11 mouse cellular contexts compared by ENCODE assay signal in the genomic region with DNA sequence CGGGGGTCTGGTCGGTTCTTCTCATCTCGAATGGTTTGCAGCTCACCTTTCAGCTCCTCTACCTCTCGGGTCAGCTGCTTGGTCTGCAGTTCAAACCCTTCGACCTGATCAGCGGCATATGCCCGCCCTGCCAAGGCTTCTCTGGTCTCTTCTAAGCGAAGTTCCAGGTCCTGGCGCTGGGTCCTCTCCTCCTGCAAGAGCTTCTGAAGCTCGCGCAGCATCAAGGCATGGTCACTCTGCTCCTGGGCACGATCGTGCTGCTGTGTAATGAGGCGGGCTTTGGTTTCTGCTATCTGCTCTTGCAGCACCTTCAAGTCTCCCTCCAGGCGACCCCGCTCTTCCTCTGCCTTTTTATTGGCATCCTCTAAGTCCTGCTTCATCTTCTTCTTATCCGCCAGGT. TPM values are rescaled to one million over a fixed set of nuclear protein-coding genes. Genes with fewer than 3 reads are reported as not detected.
DNase-seq lines count a peak whose midpoint lies in the region; ATAC-seq and TF ChIP-seq lines count a peak whose summit lies in the region.
"Had no signal": no experiment of that assay in that cellular context is flagged by ENCODE, and none has a peak within 500 bp of the region (broad histone marks: within the 10 kb centered on the region; RNA-seq: fewer than 3 reads in every experiment).

No protein-coding gene starts in this region.

- no peak overlapping the region for H3K27ac ChIP-seq in heart, embryonic 13.5 days (replicated peaks)
- H3K27ac ChIP-seq in ES-E14 (ENCODE audit: insufficient read depth, low read depth, low read length, poor library complexity, severe bottlenecking): no peak overlapping the region
- no peak overlapping the region for H3K27ac ChIP-seq in forebrain, embryonic 15.5 days (replicated peaks)
- no peak overlapping the region for H3K27ac ChIP-seq in liver, embryonic 15.5 days (replicated peaks)

- peak overlapping the region; percentile 97 for H3K4me2 ChIP-seq in heart, embryonic 13.5 days
- H3K4me2 ChIP-seq in forebrain, embryonic 15.5 days (replicated peaks): peak overlapping the region; percentile 92
- H3K4me2 ChIP-seq in liver, embryonic 15.5 days: peak overlapping the region; percentile 97

- peaks cover 58% of the 10 kb centered on the region for H3K4me1 ChIP-seq in heart, embryonic 13.5 days
- H3K4me1 ChIP-seq in ES-E14 (ENCODE audit: control insufficient read depth in 2 of 2, insufficient read depth in 2 of 2, low read length in 2 of 2, poor library complexity in 1 of 2): peaks cover 2 to 7% of the 10 kb centered on the region in 2 experiments; a peak in 1 of 4 replicates
- peaks cover 43% of the 10 kb centered on the region for H3K4me1 ChIP-seq in forebrain, embryonic 15.5 days
- H3K4me1 ChIP-seq in liver, embryonic 15.5 days (replicated peaks): peaks cover 58% of the 10 kb centered on the region

- no peaks in the 10 kb centered on the region for H3K9me3 ChIP-seq in heart, embryonic 13.5 days
- no peaks in the 10 kb centered on the region for H3K9me3 ChIP-seq in ES-E14 (ENCODE audit: control insufficient read depth, insufficient read depth, low read depth, low read length)
- H3K9me3 ChIP-seq in forebrain, embryonic 15.5 days: no peaks in the 10 kb centered on the region
- H3K9me3 ChIP-seq in liver, embryonic 15.5 days (replicated peaks): no peaks in the 10 kb centered on the region

- peak overlapping the region; percentile 74 for H3K4me3 ChIP-seq in heart, embryonic 13.5 days
- H3K4me3 ChIP-seq in ES-E14 (ENCODE audit: insufficient read depth in 1 of 2, low read depth in 1 of 2, low read length in 2 of 2, poor library complexity in 1 of 2, severe bottlenecking in 1 of 2): peak overlapping the region; percentile 82 to 94; a peak in 3 of 4 replicates
- H3K4me3 ChIP-seq in forebrain, embryonic 15.5 days: peak overlapping the region; percentile 69
- peak overlapping the region; percentile 79 for H3K4me3 ChIP-seq in liver, embryonic 15.5 days (replicated peaks)

- H3K27me3 ChIP-seq in heart, embryonic 13.5 days (replicated peaks): no peaks in the 10 kb centered on the region
- no peaks in the 10 kb centered on the region for H3K27me3 ChIP-seq in forebrain, embryonic 15.5 days
- no peaks in the 10 kb centered on the region for H3K27me3 ChIP-seq in liver, embryonic 15.5 days
- H3K27me3 ChIP-seq: Patski had no signal

- H3K9ac ChIP-seq in heart, embryonic 13.5 days: peak overlapping the region; percentile 89
- peak overlapping the region; percentile 81; the same call in 1 of the 2 replicates for H3K9ac ChIP-seq in ES-E14 (ENCODE audit: insufficient read depth, low read depth, low read length, poor library complexity, severe bottlenecking)
- H3K9ac ChIP-seq in forebrain, embryonic 15.5 days (replicated peaks): peak overlapping the region; percentile 63; the same call in 1 of the 2 replicates
- peak overlapping the region; percentile 86 for H3K9ac ChIP-seq in liver, embryonic 15.5 days

- in situ Hi-C loops in ES-E14 (cut with MboI; ENCODE audit: low sequenced_read_pairs in 2 of 2, unreplicated experiment in 2 of 2): no loop called here

- peaks cover 45% of the 10 kb centered on the region for H3K36me3 ChIP-seq in heart, embryonic 13.5 days
- peaks cover 10% of the 10 kb centered on the region for H3K36me3 ChIP-seq in ES-E14 (ENCODE audit: control insufficient read depth, insufficient read depth, low read length, poor library complexity, severe bottlenecking)
- peaks cover 41% of the 10 kb centered on the region for H3K36me3 ChIP-seq in forebrain, embryonic 15.5 days
- peaks cover 42% of the 10 kb centered on the region for H3K36me3 ChIP-seq in liver, embryonic 15.5 days (replicated peaks)

- ATAC-seq in heart, embryonic 13.5 days (ENCODE audit: extremely low read depth, insufficient number of reproducible peaks, low FRiP score, low TSS enrichment): no peak
- ATAC-seq in forebrain, embryonic 15.5 days (replicated peaks): no peak
- no peak for ATAC-seq in liver, embryonic 15.5 days (ENCODE audit: insufficient read depth)
- ATAC-seq in activated CD4-positive, CD25-positive, alpha-beta regulatory T cell, adult 4 months: no peak
- ATAC-seq in megakaryocyte-erythroid progenitor cell, adult 5-6 weeks (replicated peaks; ENCODE audit: low FRiP score, low TSS enrichment, poor library complexity, severe bottlenecking): no peak
- ATAC-seq: Patski had no signal

- no peak for DNase-seq in heart, adult 8-10 months (ENCODE audit: low spot score)
- DNase-seq in ES-E14 (ENCODE audit: low read depth, low spot score): no peak
- no peak for DNase-seq in right cerebral cortex, postnatal 4 days
- DNase-seq: thymus, adult 2 months had no signal

- 74% methylated on average over 17 of the region's 17 CpGs for WGBS in heart, embryonic 13.5 days
- WGBS in forebrain, embryonic 15.5 days: 81% methylated on average over 17 of the region's 17 CpGs
- 73% methylated on average over 17 of the region's 17 CpGs for WGBS in liver, embryonic 15.5 days (ENCODE audit: insufficient replicate concordance)

TF ChIP-seq in ES-E14, 5 proteins besides CTCF, POLR2A, EP300 and RAD21:
- TF ChIP-seq MAFK (IDR thresholded peaks at IDR 0.05; ENCODE audit: insufficient read depth, low read depth, low read length) (no peak), HCFC1 (IDR thresholded peaks at IDR 0.05; ENCODE audit: borderline replicate concordance, insufficient read depth, low read length) (no peak), CHD2 (IDR thresholded peaks at IDR 0.05; ENCODE audit: low read depth, low read length) (no peak), ZNF384 (IDR thresholded peaks at IDR 0.05; ENCODE audit: low read depth, low read length) (no peak)
TF ChIP-seq in ES-E14: peak in this region for 0.

RNA-seq across cellular contexts. Expression of a gene that starts 3.0 kb away (rescaled TPM):
- 231 and 250 TPM in 2 replicates for polyA plus RNA-seq in heart, embryonic 13.5 days (2015; fragmentation: Nextera tagmentation; extraction: Ambion mirVana)
- 100 to 1,000 TPM; 135 to 166 (median 152) TPM for total RNA-seq in heart, adult 8-10 months (2022)
- total RNA-seq in ES-E14 (2012; rRNA removed): 70.1 and 81.1 TPM in 2 replicates
- 414 and 439 TPM in 2 replicates for polyA plus RNA-seq in forebrain, embryonic 15.5 days (2015; fragmentation: Nextera tagmentation; extraction: Ambion mirVana)
- 406 and 425 TPM in 2 replicates for polyA plus RNA-seq in liver, embryonic 15.5 days (2015; fragmentation: Nextera tagmentation; extraction: Ambion mirVana)
- 10 to 100 TPM; 57.7 to 57.8 TPM for polyA plus RNA-seq in activated CD4-positive, CD25-positive, alpha-beta regulatory T cell, adult 4 months (2017; shearing (Covaris generic))
- total RNA-seq in megakaryocyte-erythroid progenitor cell, adult 5-6 weeks (2014; fragmentation: Nextera tagmentation): 74.2 and 89.2 TPM in 2 replicates
- total RNA-seq in megakaryocyte-erythroid progenitor cell, adult 5-6 weeks (2017): 43.2 and 45.6 TPM in 2 replicates

RNA-seq across cellular contexts. Expression of a gene that starts 7.2 kb away (rescaled TPM):
- polyA plus RNA-seq in heart, embryonic 13.5 days (2015; fragmentation: Nextera tagmentation; extraction: Ambion mirVana): not detected in 2 replicates
- not detected for total RNA-seq in heart, adult 8-10 months (2022)
- 0.11 TPM in 1 of 2 replicates, not detected in the other for total RNA-seq in ES-E14 (2012; rRNA removed)
- not detected in 2 replicates for polyA plus RNA-seq in forebrain, embryonic 15.5 days (2015; fragmentation: Nextera tagmentation; extraction: Ambion mirVana)
- 0.32 and 0.70 TPM in 2 replicates for polyA plus RNA-seq in liver, embryonic 15.5 days (2015; fragmentation: Nextera tagmentation; extraction: Ambion mirVana)
- not detected for polyA plus RNA-seq in activated CD4-positive, CD25-positive, alpha-beta regulatory T cell, adult 4 months (2017; shearing (Covaris generic))
- 0.32 and 0.48 TPM in 2 replicates for total RNA-seq in megakaryocyte-erythroid progenitor cell, adult 5-6 weeks (2014; fragmentation: Nextera tagmentation)
- total RNA-seq in megakaryocyte-erythroid progenitor cell, adult 5-6 weeks (2017): not detected in 2 replicates
- total RNA-seq: hematopoietic stem cell, adult 5-6 weeks had no signal
- polyA plus RNA-seq: Patski had no signal

RNA-seq across cellular contexts. Expression of a gene that starts 7.8 kb away (rescaled TPM):
- polyA plus RNA-seq in heart, embryonic 13.5 days (2015; fragmentation: Nextera tagmentation; extraction: Ambion mirVana): 5.4 TPM in 2 replicates
- 10 to 100 TPM in 1 of 4 experiments, 1 to 10 TPM in 3; 7.7 to 12.3 (median 8.9) TPM for total RNA-seq in heart, adult 8-10 months (2022)
- total RNA-seq in ES-E14 (2012; rRNA removed): 7.9 and 8.7 TPM in 2 replicates
- 14.6 and 15.9 TPM in 2 replicates for polyA plus RNA-seq in forebrain, embryonic 15.5 days (2015; fragmentation: Nextera tagmentation; extraction: Ambion mirVana)
- 3.6 TPM in 2 replicates for polyA plus RNA-seq in liver, embryonic 15.5 days (2015; fragmentation: Nextera tagmentation; extraction: Ambion mirVana)
- 1 to 10 TPM; 5.9 to 8.0 TPM for polyA plus RNA-seq in activated CD4-positive, CD25-positive, alpha-beta regulatory T cell, adult 4 months (2017; shearing (Covaris generic))
- total RNA-seq in megakaryocyte-erythroid progenitor cell, adult 5-6 weeks (2014; fragmentation: Nextera tagmentation): 4.2 and 4.3 TPM in 2 replicates
- 10.4 and 12.1 TPM in 2 replicates for total RNA-seq in megakaryocyte-erythroid progenitor cell, adult 5-6 weeks (2017)

RNA-seq across cellular contexts. Expression of a gene that starts 22.6 kb away (rescaled TPM):
- polyA plus RNA-seq in heart, embryonic 13.5 days (2015; fragmentation: Nextera tagmentation; extraction: Ambion mirVana): 10.3 and 12.6 TPM in 2 replicates
- total RNA-seq in heart, adult 8-10 months (2022): 10 to 100 TPM in 1 of 4 experiments, 1 to 10 TPM in 3; 7.7 to 11.9 (median 8.3) TPM
- total RNA-seq in ES-E14 (2012; rRNA removed): 4.0 and 7.8 TPM in 2 replicates
- polyA plus RNA-seq in forebrain, embryonic 15.5 days (2015; fragmentation: Nextera tagmentation; extraction: Ambion mirVana): 20.8 and 23.1 TPM in 2 replicates
- polyA plus RNA-seq in liver, embryonic 15.5 days (2015; fragmentation: Nextera tagmentation; extraction: Ambion mirVana): 23.4 and 25.6 TPM in 2 replicates
- polyA plus RNA-seq in activated CD4-positive, CD25-positive, alpha-beta regulatory T cell, adult 4 months (2017; shearing (Covaris generic)): 10 to 100 TPM; 25.2 to 29.9 TPM
- total RNA-seq in megakaryocyte-erythroid progenitor cell, adult 5-6 weeks (2014; fragmentation: Nextera tagmentation): 73.2 and 81.9 TPM in 2 replicates
- 112 and 158 TPM in 2 replicates for total RNA-seq in megakaryocyte-erythroid progenitor cell, adult 5-6 weeks (2017)

RNA-seq across cellular contexts. Expression of a gene that starts 28.8 kb away (rescaled TPM):
- not detected in 2 replicates for polyA plus RNA-seq in heart, embryonic 13.5 days (2015; fragmentation: Nextera tagmentation; extraction: Ambion mirVana)
- total RNA-seq in heart, adult 8-10 months (2022): not detected
- not detected in 2 replicates for total RNA-seq in ES-E14 (2012; rRNA removed)
- polyA plus RNA-seq in forebrain, embryonic 15.5 days (2015; fragmentation: Nextera tagmentation; extraction: Ambion mirVana): 0.19 and 0.24 TPM in 2 replicates
- polyA plus RNA-seq in liver, embryonic 15.5 days (2015; fragmentation: Nextera tagmentation; extraction: Ambion mirVana): not detected in 2 replicates
- polyA plus RNA-seq in activated CD4-positive, CD25-positive, alpha-beta regulatory T cell, adult 4 months (2017; shearing (Covaris generic)): not detected
- total RNA-seq in megakaryocyte-erythroid progenitor cell, adult 5-6 weeks (2014; fragmentation: Nextera tagmentation): not detected in 2 replicates
- not detected in 2 replicates for total RNA-seq in megakaryocyte-erythroid progenitor cell, adult 5-6 weeks (2017)
- total RNA-seq: hematopoietic stem cell, adult 5-6 weeks had no signal
- polyA plus RNA-seq: Patski; thymus, adult 2 months had no signal
